Mouse (Mus musculus) T-helper 1 cell (primary cell): ENCODE results near the gene Lmntd1.

Source experiments
- in situ Hi-C: fragments of 300-600 bp; cut with MboI, MseI; formaldehyde crosslinking; loops from one replicate; pipeline ENCODE4 v1.15.1; 2025; ENCODE audit warnings: high pct_unique_total_duplicates

Lmntd1 gene

GRCm38 (mm10) chr6:145614219-145614618 is at the start of gene Lmntd1:
Lmntd1 (minus strand) TSS chr6:145614319.
- in situ Hi-C loops = no loop called here

- in situ Hi-C loops = loop anchor here (10.0 kb wide), 1 partner anchor 1066 kb away; no protein-coding TSS in a partner anchor
These were observed 46.8 kb upstream of the Lmntd1 start for GRCm38 (mm10) chr6:145660943-145661342.

GRCm38 (mm10) chr6:145659116-145659515 is 45.0 kb upstream of the Lmntd1 start:
- in situ Hi-C loops = no loop called here

GRCm38 (mm10) chr6:145656740-145657591 is 42.8 kb upstream of the Lmntd1 start:
- in situ Hi-C loops = no loop called here

GRCm38 (mm10) chr6:145655678-145656077 is 41.6 kb upstream of the Lmntd1 start:
- in situ Hi-C loops = no loop called here

- in situ Hi-C loops = no loop called here
These were observed 40.1 kb upstream of the Lmntd1 start for GRCm38 (mm10) chr6:145654062-145654836.

GRCm38 (mm10) chr6:145653626-145654025 is 39.5 kb upstream of the Lmntd1 start:
- in situ Hi-C loops = no loop called here

GRCm38 (mm10) chr6:145652986-145653385 is 38.9 kb upstream of the Lmntd1 start:
- in situ Hi-C loops = no loop called here

GRCm38 (mm10) chr6:145651976-145652375 is 37.9 kb upstream of the Lmntd1 start:
- in situ Hi-C loops = no loop called here

GRCm38 (mm10) chr6:145640971-145641506 is 26.9 kb upstream of the Lmntd1 start:
- in situ Hi-C loops = no loop called here

- in situ Hi-C loops = no loop called here
These were observed 24.1 kb upstream of the Lmntd1 start for GRCm38 (mm10) chr6:145638248-145638647.

- in situ Hi-C loops = no loop called here
These were observed 22.6 kb upstream of the Lmntd1 start for GRCm38 (mm10) chr6:145636682-145637081.

GRCm38 (mm10) chr6:145634454-145634853 is 20.3 kb upstream of the Lmntd1 start:
- in situ Hi-C loops = no loop called here

- in situ Hi-C loops = no loop called here
These were observed 16.1 kb upstream of the Lmntd1 start for GRCm38 (mm10) chr6:145630269-145630668.

GRCm38 (mm10) chr6:145623141-145623540 is 9.0 kb upstream of the Lmntd1 start:
- in situ Hi-C loops = no loop called here

- in situ Hi-C loops = no loop called here
These were observed 2.5 kb upstream of the Lmntd1 start for GRCm38 (mm10) chr6:145616402-145617229.

GRCm38 (mm10) chr6:145615666-145616210 is 1.6 kb upstream of the Lmntd1 start, which contains the start of gene Tuba3b:
Tuba3b (plus strand) TSS chr6:145615757.
- in situ Hi-C loops = no loop called here

- in situ Hi-C loops = no loop called here
These were observed 1.5 kb downstream of the Lmntd1 start for GRCm38 (mm10) chr6:145612611-145613010.

- in situ Hi-C loops = no loop called here
These were observed 3.2 kb downstream of the Lmntd1 start for GRCm38 (mm10) chr6:145610901-145611300.

GRCm38 (mm10) chr6:145608693-145609092 is 5.4 kb downstream of the Lmntd1 start:
- in situ Hi-C loops = no loop called here

GRCm38 (mm10) chr6:145607746-145608145 is 6.4 kb downstream of the Lmntd1 start:
- in situ Hi-C loops = no loop called here
